Mouse (Mus musculus): ENCODE measurements around the gene Gstm1.

Gstm1 gene

GRCm38 (mm10) chr3:107964656-107965308 lies 53.0 kb downstream of the Gstm1 start:
- DNase-seq, result no peak

- DNase-seq, result no peak
Observed at GRCm38 (mm10) chr3:107964026-107964425, 53.7 kb downstream of the Gstm1 start.

Measured in kidney, postnatal 14 days (tissue).